Mouse (Mus musculus) olfactory bulb, adult 2 months (tissue): ENCODE data around the gene Efcab14.

Source experiments
- CTCF ChIP-seq: fragments of 200-500 bp; IDR thresholded peaks from 2 replicates; pipeline ENCODE4 v1.5.1; 2012; ENCODE audit warnings: low read depth, mild to moderate bottlenecking, low read length, moderate library complexity; ENCODE audit not compliant: insufficient read depth
- POLR2A ChIP-seq: fragments of 200-500 bp; IDR thresholded peaks from 2 replicates; pipeline ENCODE4 v1.6.1; 2012; ENCODE audit warnings: mild to moderate bottlenecking, low read depth, low read length, moderate library complexity; ENCODE audit not compliant: insufficient read depth

DNA sequence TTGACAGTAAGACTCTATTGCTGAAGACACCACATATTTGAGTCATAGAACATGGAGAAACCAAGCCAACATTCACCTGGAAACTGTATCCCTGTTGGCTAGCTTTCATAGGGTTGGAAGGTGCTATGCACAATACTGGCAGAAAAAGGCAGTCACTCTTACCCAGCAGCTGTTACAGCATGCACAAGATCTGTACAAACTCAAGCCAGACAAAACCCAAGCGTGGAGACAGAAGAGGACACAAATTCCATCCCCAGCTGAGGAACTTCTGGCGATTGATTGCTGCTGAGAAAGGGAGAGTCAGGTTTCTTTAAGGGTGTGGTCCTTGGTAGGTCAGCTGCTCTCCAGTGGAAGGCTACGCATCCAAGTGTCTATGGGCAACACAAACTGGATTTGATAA is 82.7 kb downstream of the Efcab14 start:
- TF ChIP-seq CTCF (no peak), POLR2A (no peak)
